Mouse (Mus musculus) lung, postnatal 0 days (tissue): ENCODE measurements at regions not wholly inside any gene's neighbourhood (a gene's known extent, or its start where the extent isn't known, plus 50 kb on each side); places are given as distances from the start of the nearest gene placed in this dataset.

Experiments
- ATAC-seq: fragments of 200-750 bp; cut with Nextera tagmentation; 2 replicates; pipeline ENCODE4 v1.8.0; 2017; ENCODE audit warnings: moderate library complexity
- DNase-seq: peaks from one replicate; pipeline ENCODE4 v3.0.0-alpha.2; 2016; ENCODE audit warnings: low spot score
- H3K27ac ChIP-seq: fragments of 300-500 bp; sonication (generic); 2 replicates; pipeline ENCODE4 v1.5.1; 2014; ENCODE audit warnings: antibody characterized with exemption, mild to moderate bottlenecking, low read length, mixed read lengths
- H3K27me3 ChIP-seq: fragments of 300-500 bp; sonication (generic); replicated peaks from 2 replicates; pipeline ENCODE4 v1.6.1; 2014; ENCODE audit warnings: low read length, mixed read lengths; ENCODE audit not compliant: insufficient read depth
- H3K36me3 ChIP-seq: fragments of 300-500 bp; sonication (generic); 2 replicates; pipeline ENCODE4 v1.6.1; 2014; ENCODE audit warnings: low read length, mixed read lengths; ENCODE audit not compliant: insufficient read depth
- H3K4me1 ChIP-seq: fragments of 300-500 bp; sonication (generic); 2 replicates; pipeline ENCODE4 v1.6.1; 2014; ENCODE audit warnings: antibody characterized with exemption, low read depth, low read length, mixed read lengths; ENCODE audit not compliant: insufficient read depth
- H3K4me2 ChIP-seq: fragments of 300-500 bp; sonication (generic); replicated peaks from 2 replicates; pipeline ENCODE4 v1.6.1; 2014; ENCODE audit warnings: low read depth, mild to moderate bottlenecking, low read length, moderate library complexity, mixed read lengths
- H3K4me3 ChIP-seq: fragments of 300-500 bp; sonication (generic); 2 replicates; pipeline ENCODE4 v1.5.1; 2014; ENCODE audit warnings: low read depth, low read length
- H3K9ac ChIP-seq: fragments of 300-500 bp; sonication (generic); replicated peaks from 2 replicates; pipeline ENCODE4 v1.6.1; 2014; ENCODE audit warnings: low read depth, mild to moderate bottlenecking
- H3K9me3 ChIP-seq: fragments of 300-500 bp; sonication (generic); 2 replicates; pipeline ENCODE4 v1.6.1; 2016; ENCODE audit warnings: low read length, mixed read lengths
- CTCF ChIP-seq: IDR thresholded peaks from 2 replicates; pipeline ENCODE4 v1.5.1; 2016; ENCODE audit warnings: antibody characterized with exemption, mild to moderate bottlenecking
- EP300 ChIP-seq: IDR thresholded peaks from 2 replicates; pipeline ENCODE4 v1.6.1; 2016; ENCODE audit warnings: antibody characterized with exemption, mild to moderate bottlenecking, control low read depth
- WGBS: fragments of 180-500 bp; shearing (Covaris S2); extraction: QIAGEN DNeasy Blood & Tissue Kit; methylation state at CpG from one replicate; pipeline ENCODE4 v1.1.7; 2014; 5-methylcytosine and 5-hydroxymethylcytosine counted together

GRCm38 (mm10) chr11:40558486-40558885 is 136.5 kb downstream of the Mat2b start:
- 49% methylated on average over 2 of the region's 2 CpGs for WGBS

GRCm38 (mm10) chr11:40554867-40555794 is 139.9 kb downstream of the Mat2b start:
- H3K9ac ChIP-seq = no peak overlapping the region
- DNase-seq (no peak), ATAC-seq (no peak)
- TF ChIP-seq EP300 = no peak
- no peak for TF ChIP-seq CTCF
- 67% methylated on average over 11 of the region's 11 CpGs for WGBS
- no peaks in the 10 kb centered on the region for H3K9me3 ChIP-seq
- H3K36me3 ChIP-seq = no peaks in the 10 kb centered on the region
- H3K27me3 ChIP-seq = no peaks in the 10 kb centered on the region
- no peak overlapping the region for H3K4me2 ChIP-seq
- H3K27ac ChIP-seq = no peak overlapping the region
- no peaks in the 10 kb centered on the region for H3K4me1 ChIP-seq
- no peak overlapping the region for H3K4me3 ChIP-seq

More at GRCm38 (mm10) chr11:40558486-40558885, 136.5 kb downstream of the Mat2b start:
- H3K27ac ChIP-seq = no peak overlapping the region
- no peaks in the 10 kb centered on the region for H3K27me3 ChIP-seq
- ATAC-seq (no peak), DNase-seq (no peak)
- H3K36me3 ChIP-seq = no peaks in the 10 kb centered on the region
- H3K4me2 ChIP-seq = no peak overlapping the region
- H3K9me3 ChIP-seq = no peaks in the 10 kb centered on the region
- no peak overlapping the region for H3K9ac ChIP-seq
- no peak for TF ChIP-seq CTCF
- no peak for TF ChIP-seq EP300
- H3K4me1 ChIP-seq = no peaks in the 10 kb centered on the region
- H3K4me3 ChIP-seq = no peak overlapping the region

DNA sequence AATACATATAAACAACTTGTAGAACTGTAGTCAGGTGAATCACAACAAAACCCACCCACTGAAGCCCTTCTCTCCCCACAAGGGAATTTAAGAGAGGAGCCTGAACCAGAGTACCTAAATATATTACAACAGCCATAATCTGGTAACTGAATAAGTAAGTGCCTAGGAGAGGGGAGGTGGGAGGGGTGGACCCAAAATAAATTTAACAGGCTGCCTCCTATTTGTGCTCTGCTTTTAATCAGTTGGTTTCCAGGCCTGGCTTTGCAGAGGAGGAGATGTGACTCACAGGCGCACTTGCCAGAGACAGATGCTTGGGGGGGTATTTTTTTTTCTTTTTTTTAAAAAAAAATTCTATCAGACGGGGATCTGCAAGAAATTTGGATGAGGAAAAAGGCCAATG is 142.9 kb downstream of the Mat2b start:
- Histone ChIP-seq H3K9ac (no peak overlapping the region), H3K4me1 (no peaks in the 10 kb centered on the region), H3K4me2 (no peak overlapping the region), H3K27ac (no peak overlapping the region), H3K4me3 (no peak overlapping the region), H3K27me3 (no peaks in the 10 kb centered on the region), H3K36me3 (no peaks in the 10 kb centered on the region), H3K9me3 (no peaks in the 10 kb centered on the region)
- WGBS = 72% methylated on average over 2 of the region's 2 CpGs
- TF ChIP-seq CTCF = no peak
- no peak for TF ChIP-seq EP300
- no peak for ATAC-seq
- no peak for DNase-seq

DNA sequence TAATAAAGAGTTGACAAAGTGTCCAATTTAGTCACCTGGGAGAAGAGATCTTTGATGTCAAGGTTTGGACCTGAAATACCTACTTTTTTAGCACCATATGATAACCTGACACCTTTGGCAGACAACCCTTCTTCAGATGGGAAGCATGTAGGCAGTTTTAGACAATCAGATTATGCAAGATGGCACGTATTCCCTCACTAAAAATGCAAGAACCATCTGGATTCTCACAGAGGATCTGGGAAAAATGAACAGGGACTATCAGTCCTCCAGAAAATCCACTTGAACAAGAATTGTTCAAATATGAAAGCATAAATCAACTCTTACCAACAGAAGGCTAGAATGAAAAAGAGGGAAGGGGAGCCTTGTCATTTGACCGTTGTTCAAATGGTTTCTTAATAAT is 148.4 kb downstream of the Mat2b start:
- Histone ChIP-seq H3K9ac (no peak overlapping the region), H3K9me3 (no peaks in the 10 kb centered on the region), H3K4me3 (no peak overlapping the region), H3K4me2 (no peak overlapping the region), H3K4me1 (no peaks in the 10 kb centered on the region), H3K27me3 (no peaks in the 10 kb centered on the region), H3K36me3 (no peaks in the 10 kb centered on the region), H3K27ac (no peak overlapping the region)
- no peak for DNase-seq
- 62% methylated on average over 2 of the region's 2 CpGs for WGBS
- no peak for ATAC-seq
- TF ChIP-seq CTCF (no peak), EP300 (no peak)

- Histone ChIP-seq H3K36me3 (no peaks in the 10 kb centered on the region), H3K9ac (no peak overlapping the region), H3K27ac (no peak overlapping the region), H3K27me3 (no peaks in the 10 kb centered on the region), H3K9me3 (no peaks in the 10 kb centered on the region), H3K4me2 (no peak overlapping the region), H3K4me3 (no peak overlapping the region), H3K4me1 (no peaks in the 10 kb centered on the region)
- ATAC-seq (no peak), DNase-seq (no peak)
- 53% methylated on average over 1 of the region's 1 CpGs for WGBS
- TF ChIP-seq CTCF (no peak), EP300 (no peak)
These were observed 149.5 kb downstream of the Mat2b start for GRCm38 (mm10) chr11:40545537-40545936.

DNA sequence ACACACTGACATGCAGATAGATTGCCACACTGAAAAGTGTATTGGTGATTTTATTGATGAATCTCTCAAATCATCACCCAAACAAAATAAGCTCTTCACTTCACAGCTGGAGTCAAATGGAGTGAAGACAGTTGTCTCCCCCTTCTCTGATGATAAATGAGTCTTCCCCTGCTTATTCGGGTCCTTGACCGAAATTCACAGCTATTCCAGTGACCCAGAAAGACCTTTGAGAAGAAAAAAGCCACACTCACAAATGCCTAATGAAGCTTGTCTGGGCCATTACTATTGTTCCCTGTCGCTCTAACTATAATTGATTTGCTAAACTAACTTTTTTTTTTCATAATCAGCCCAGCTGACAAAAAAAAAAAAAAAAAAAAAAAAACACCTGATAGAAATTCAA is 154.8 kb downstream of the Mat2b start:
- no peaks in the 10 kb centered on the region for H3K9me3 ChIP-seq
- H3K4me1 ChIP-seq = no peaks in the 10 kb centered on the region
- H3K36me3 ChIP-seq = no peaks in the 10 kb centered on the region
- no peak overlapping the region for H3K27ac ChIP-seq
- H3K9ac ChIP-seq = no peak overlapping the region
- no peaks in the 10 kb centered on the region for H3K27me3 ChIP-seq
- H3K4me3 ChIP-seq = no peak overlapping the region
- no peak for ATAC-seq
- no peak for DNase-seq
- WGBS = 50% methylated on average over 3 of the region's 3 CpGs
- TF ChIP-seq EP300 = no peak
- TF ChIP-seq CTCF = no peak
- H3K4me2 ChIP-seq = no peak overlapping the region
